Mouse (Mus musculus): ENCODE results near the gene Grm2.
A peak's percentile ranks its signal among the peaks of the same experiment; 100 is the strongest.

Gene Grm2

GRCm38 (mm10) chr9:106655884-106656720, at the start of gene Grm2:
Gene Grm2 (minus strand): TSS chr9:106656082.
- no peaks in the 10 kb centered on the region for H3K27me3 ChIP-seq (ENCODE audit: control insufficient read depth, insufficient read depth, low read length, poor library complexity, severe bottlenecking)
- peak; percentile 17 for DNase-seq (ENCODE audit: low read depth, low spot score)
- H3K36me3 ChIP-seq (ENCODE audit: control insufficient read depth, insufficient read depth, low read length, poor library complexity, severe bottlenecking) = no peaks in the 10 kb centered on the region; the same call in 1 of the 2 replicates

GRCm38 (mm10) chr9:106692973-106693481, 37.1 kb upstream of the Grm2 start:
- Histone ChIP-seq H3K36me3 (ENCODE audit: control insufficient read depth, insufficient read depth, low read length, poor library complexity, severe bottlenecking) (peaks cover 6% of the 10 kb centered on the region; the same call in 1 of the 2 replicates), H3K27me3 (ENCODE audit: control insufficient read depth, insufficient read depth, low read length, poor library complexity, severe bottlenecking) (no peaks in the 10 kb centered on the region)
- DNase-seq (ENCODE audit: low read depth, low spot score) = no peak

- DNase-seq (ENCODE audit: low read depth, low spot score) = no peak
- Histone ChIP-seq H3K27me3 (ENCODE audit: control insufficient read depth, insufficient read depth, low read length, poor library complexity, severe bottlenecking) (no peaks in the 10 kb centered on the region), H3K36me3 (ENCODE audit: control insufficient read depth, insufficient read depth, low read length, poor library complexity, severe bottlenecking) (peaks cover 4% of the 10 kb centered on the region; the same call in 1 of the 2 replicates)
Observed at GRCm38 (mm10) chr9:106688834-106689233, 33.0 kb upstream of the Grm2 start.

- DNase-seq (ENCODE audit: low read depth, low spot score) = peak; percentile 80
- Histone ChIP-seq H3K27me3 (ENCODE audit: control insufficient read depth, insufficient read depth, low read length, poor library complexity, severe bottlenecking) (no peaks in the 10 kb centered on the region), H3K36me3 (ENCODE audit: control insufficient read depth, insufficient read depth, low read length, poor library complexity, severe bottlenecking) (peaks cover 2% of the 10 kb centered on the region; the same call in 1 of the 2 replicates)
Observed at GRCm38 (mm10) chr9:106686983-106687650, 31.2 kb upstream of the Grm2 start.

- H3K27me3 ChIP-seq (ENCODE audit: control insufficient read depth, insufficient read depth, low read length, poor library complexity, severe bottlenecking) = no peaks in the 10 kb centered on the region
- H3K36me3 ChIP-seq (ENCODE audit: control insufficient read depth, insufficient read depth, low read length, poor library complexity, severe bottlenecking) = no peaks in the 10 kb centered on the region; the same call in 1 of the 2 replicates
- peak; percentile 89 for DNase-seq (ENCODE audit: low read depth, low spot score)
Observed at GRCm38 (mm10) chr9:106685249-106686101, 29.6 kb upstream of the Grm2 start, which contains the start of gene Tex264. Gene Tex264 (minus strand): TSS chr9:106685927.

- no peak for DNase-seq (ENCODE audit: low read depth, low spot score)
- H3K36me3 ChIP-seq (ENCODE audit: control insufficient read depth, insufficient read depth, low read length, poor library complexity, severe bottlenecking) = no peaks in the 10 kb centered on the region; the same call in 1 of the 2 replicates
- H3K27me3 ChIP-seq (ENCODE audit: control insufficient read depth, insufficient read depth, low read length, poor library complexity, severe bottlenecking) = no peaks in the 10 kb centered on the region
Observed at GRCm38 (mm10) chr9:106684918-106685248, 29.0 kb upstream of the Grm2 start.

- no peak for DNase-seq (ENCODE audit: low read depth, low spot score)
- Histone ChIP-seq H3K27me3 (ENCODE audit: control insufficient read depth, insufficient read depth, low read length, poor library complexity, severe bottlenecking) (no peaks in the 10 kb centered on the region), H3K36me3 (ENCODE audit: control insufficient read depth, insufficient read depth, low read length, poor library complexity, severe bottlenecking) (peaks cover 1% of the 10 kb centered on the region; the same call in 1 of the 2 replicates)
Observed at GRCm38 (mm10) chr9:106684093-106684872, 28.4 kb upstream of the Grm2 start.

GRCm38 (mm10) chr9:106681026-106681425, 25.1 kb upstream of the Grm2 start:
- Histone ChIP-seq H3K36me3 (ENCODE audit: control insufficient read depth, insufficient read depth, low read length, poor library complexity, severe bottlenecking) (peaks cover 2% of the 10 kb centered on the region; the same call in 1 of the 2 replicates), H3K27me3 (ENCODE audit: control insufficient read depth, insufficient read depth, low read length, poor library complexity, severe bottlenecking) (no peaks in the 10 kb centered on the region)
- DNase-seq (ENCODE audit: low read depth, low spot score) = no peak

- H3K36me3 ChIP-seq (ENCODE audit: control insufficient read depth, insufficient read depth, low read length, poor library complexity, severe bottlenecking) = peaks cover 2% of the 10 kb centered on the region; the same call in 1 of the 2 replicates
- no peaks in the 10 kb centered on the region for H3K27me3 ChIP-seq (ENCODE audit: control insufficient read depth, insufficient read depth, low read length, poor library complexity, severe bottlenecking)
- no peak for DNase-seq (ENCODE audit: low read depth, low spot score)
Observed at GRCm38 (mm10) chr9:106678242-106678641, 22.4 kb upstream of the Grm2 start.

GRCm38 (mm10) chr9:106677702-106678101, 21.8 kb upstream of the Grm2 start:
- H3K36me3 ChIP-seq (ENCODE audit: control insufficient read depth, insufficient read depth, low read length, poor library complexity, severe bottlenecking) = peaks cover 2% of the 10 kb centered on the region; the same call in 1 of the 2 replicates
- DNase-seq (ENCODE audit: low read depth, low spot score) = no peak
- H3K27me3 ChIP-seq (ENCODE audit: control insufficient read depth, insufficient read depth, low read length, poor library complexity, severe bottlenecking) = no peaks in the 10 kb centered on the region

- DNase-seq (ENCODE audit: low read depth, low spot score) = no peak
- Histone ChIP-seq H3K36me3 (ENCODE audit: control insufficient read depth, insufficient read depth, low read length, poor library complexity, severe bottlenecking) (peaks cover 2% of the 10 kb centered on the region; the same call in 1 of the 2 replicates), H3K27me3 (ENCODE audit: control insufficient read depth, insufficient read depth, low read length, poor library complexity, severe bottlenecking) (no peaks in the 10 kb centered on the region)
Observed at GRCm38 (mm10) chr9:106676571-106676970, 20.7 kb upstream of the Grm2 start.

- peaks cover 2% of the 10 kb centered on the region; the same call in 1 of the 2 replicates for H3K36me3 ChIP-seq (ENCODE audit: control insufficient read depth, insufficient read depth, low read length, poor library complexity, severe bottlenecking)
- no peak for DNase-seq (ENCODE audit: low read depth, low spot score)
- no peaks in the 10 kb centered on the region for H3K27me3 ChIP-seq (ENCODE audit: control insufficient read depth, insufficient read depth, low read length, poor library complexity, severe bottlenecking)
Observed at GRCm38 (mm10) chr9:106675965-106676364, 20.1 kb upstream of the Grm2 start.

- DNase-seq (ENCODE audit: low read depth, low spot score) = peak; percentile 87
- H3K36me3 ChIP-seq (ENCODE audit: control insufficient read depth, insufficient read depth, low read length, poor library complexity, severe bottlenecking) = peaks cover 3% of the 10 kb centered on the region
- no peaks in the 10 kb centered on the region for H3K27me3 ChIP-seq (ENCODE audit: control insufficient read depth, insufficient read depth, low read length, poor library complexity, severe bottlenecking)
Observed at GRCm38 (mm10) chr9:106675480-106675879, 19.6 kb upstream of the Grm2 start.
